ENCODE assay signal across 14 mouse cellular contexts in genomic region chr7:65913088-65913610, GRCm38 (mm10). TPM values are rescaled to one million over a fixed set of nuclear protein-coding genes. Genes with fewer than 3 reads are reported as not detected.
"Had no signal": no experiment of that assay in that cellular context is flagged by ENCODE, and none has a peak within 500 bp of the region (broad histone marks: within the 10 kb centered on the region; RNA-seq: fewer than 3 reads in every experiment).

No protein-coding gene starts in this region.

- H3K36me3 ChIP-seq: liver, embryonic 12.5 days; midbrain, embryonic 12.5 days; neural tube, embryonic 13.5 days; stomach, embryonic 15.5 days had no signal

- H3K4me3 ChIP-seq: liver, embryonic 12.5 days; midbrain, embryonic 12.5 days; neural tube, embryonic 13.5 days; stomach, embryonic 15.5 days had no signal

- H3K9me3 ChIP-seq: liver, embryonic 12.5 days; midbrain, embryonic 12.5 days; neural tube, embryonic 13.5 days; stomach, embryonic 15.5 days had no signal

- H3K4me2 ChIP-seq: liver, embryonic 12.5 days; lung, embryonic 14.5 days; midbrain, embryonic 12.5 days; neural tube, embryonic 13.5 days; stomach, embryonic 15.5 days had no signal

- H3K9ac ChIP-seq: liver, embryonic 12.5 days; lung, embryonic 14.5 days; midbrain, embryonic 12.5 days; neural tube, embryonic 13.5 days; stomach, embryonic 15.5 days had no signal

- DNase-seq: kidney, adult 8-10 months; kidney, postnatal 25 days; layer of hippocampus, postnatal 36 days; lung, embryonic 14.5 days; lung, postnatal 10 days; retina, postnatal 1 day; thymus, adult 2 months; thymus, postnatal 25 days had no signal

- H3K27me3 ChIP-seq: liver, embryonic 12.5 days; midbrain, embryonic 12.5 days; neural tube, embryonic 13.5 days; stomach, embryonic 15.5 days had no signal

- H3K4me1 ChIP-seq: liver, embryonic 12.5 days; midbrain, embryonic 12.5 days; neural tube, embryonic 13.5 days; stomach, embryonic 15.5 days had no signal

- H3K27ac ChIP-seq: liver, embryonic 12.5 days; macrophage; midbrain, embryonic 12.5 days; neural tube, embryonic 13.5 days; stomach, embryonic 15.5 days had no signal

- ATAC-seq: liver, embryonic 12.5 days; midbrain, embryonic 16.5 days had no signal

RNA-seq across cellular contexts. Expression of gene Pcsk6, which starts 51.6 kb away (rescaled TPM):
- polyA plus RNA-seq: macrophage had no signal
